Comparison of ENCODE assay signal across 10 mouse cellular contexts in the genomic region with DNA sequence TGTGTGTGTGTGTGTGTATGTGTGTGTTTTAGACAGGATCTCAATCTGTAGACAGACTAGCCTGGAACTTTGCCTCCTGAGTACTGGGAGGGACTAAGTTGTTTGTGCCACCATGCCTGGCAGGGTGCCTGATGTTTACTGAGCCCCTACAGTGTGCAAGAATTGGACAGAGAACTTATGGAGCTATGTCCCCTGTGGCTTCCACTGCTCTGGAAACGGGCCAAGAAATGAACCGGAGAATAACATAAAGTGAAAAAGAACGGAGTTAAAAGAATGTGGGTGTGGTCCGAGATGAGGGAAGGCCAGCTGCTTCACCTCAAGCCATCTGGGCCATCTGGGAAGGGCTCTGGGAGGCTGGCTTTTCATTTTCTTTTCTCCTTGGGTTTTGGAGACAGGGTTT. TPM values are rescaled to one million over a fixed set of nuclear protein-coding genes. Genes with fewer than 3 reads are reported as not detected.
A peak's percentile ranks its signal among the peaks of the same experiment; 100 is the strongest.
DNase-seq lines count a peak whose midpoint lies in the region; ATAC-seq lines count a peak whose summit lies in the region.
"Had no signal": no experiment of that assay in that cellular context is flagged by ENCODE, and none has a peak within 500 bp of the region (broad histone marks: within the 10 kb centered on the region; RNA-seq: fewer than 3 reads in every experiment).

No protein-coding gene starts in this region.

- no peak overlapping the region for H3K4me2 ChIP-seq in embryonic facial prominence, embryonic 12.5 days (replicated peaks)
- no peak overlapping the region for H3K4me2 ChIP-seq in kidney, embryonic 14.5 days (replicated peaks; ENCODE audit: low read depth, low read length)
- no peak overlapping the region for H3K4me2 ChIP-seq in stomach, embryonic 15.5 days

- no peak for DNase-seq in embryonic facial prominence, embryonic 10.5 days (ENCODE audit: low spot score)
- DNase-seq in retina, postnatal 1 day, result peak; percentile 43
- DNase-seq in retina, embryonic 14.5 days (ENCODE audit: low spot score), result no peak
- no peak for DNase-seq in frontal cortex, postnatal 14 days (ENCODE audit: low spot score in 2 of 2)
- DNase-seq in ovary, postnatal 14 days (ENCODE audit: low spot score), result no peak
- DNase-seq: cerebellum, adult 2 months had no signal

- WGBS in embryonic facial prominence, embryonic 12.5 days, result 16% methylated on average over 4 of the region's 4 CpGs
- WGBS in embryonic facial prominence, embryonic 10.5 days, result 59% methylated on average over 4 of the region's 4 CpGs
- 12% methylated on average over 4 of the region's 4 CpGs for WGBS in kidney, embryonic 14.5 days
- 13% methylated on average over 4 of the region's 4 CpGs for WGBS in stomach, embryonic 15.5 days

- peaks cover 18% of the 10 kb centered on the region for H3K4me1 ChIP-seq in embryonic facial prominence, embryonic 12.5 days
- peaks cover 54% of the 10 kb centered on the region for H3K4me1 ChIP-seq in embryonic facial prominence, embryonic 10.5 days
- peaks cover 39% of the 10 kb centered on the region for H3K4me1 ChIP-seq in kidney, embryonic 14.5 days (ENCODE audit: control insufficient read depth, insufficient read depth, low read length)
- peaks cover 41% of the 10 kb centered on the region for H3K4me1 ChIP-seq in stomach, embryonic 15.5 days

- no peak for ATAC-seq in embryonic facial prominence, embryonic 12.5 days (ENCODE audit: insufficient number of reproducible peaks, insufficient read depth, low FRiP score, low TSS enrichment)
- ATAC-seq in kidney, embryonic 14.5 days (ENCODE audit: low FRiP score, low TSS enrichment), result no peak
- no peak for ATAC-seq in stomach, embryonic 15.5 days (ENCODE audit: insufficient read depth, low FRiP score, low read depth)

- peaks cover 3% of the 10 kb centered on the region; the same call in 1 of the 2 replicates for H3K27me3 ChIP-seq in embryonic facial prominence, embryonic 12.5 days
- H3K27me3 ChIP-seq in embryonic facial prominence, embryonic 10.5 days (replicated peaks; ENCODE audit: low read depth, poor library complexity, severe bottlenecking), result peaks cover 24% of the 10 kb centered on the region
- no peaks in the 10 kb centered on the region for H3K27me3 ChIP-seq in kidney, embryonic 14.5 days (ENCODE audit: control insufficient read depth, insufficient read depth, low read length)
- no peaks in the 10 kb centered on the region for H3K27me3 ChIP-seq in stomach, embryonic 15.5 days (replicated peaks)
- H3K27me3 ChIP-seq: CH12.LX had no signal

- peak overlapping the region; percentile 50 for H3K27ac ChIP-seq in embryonic facial prominence, embryonic 12.5 days
- H3K27ac ChIP-seq in embryonic facial prominence, embryonic 10.5 days (replicated peaks), result no peak overlapping the region
- peak overlapping the region; percentile 74; the same call in 1 of the 2 replicates for H3K27ac ChIP-seq in kidney, embryonic 14.5 days (ENCODE audit: low read depth, low read length)
- peak overlapping the region; percentile 58; the same call in 1 of the 2 replicates for H3K27ac ChIP-seq in stomach, embryonic 15.5 days

- H3K36me3 ChIP-seq in embryonic facial prominence, embryonic 12.5 days, result no peaks in the 10 kb centered on the region
- H3K36me3 ChIP-seq in embryonic facial prominence, embryonic 10.5 days (replicated peaks), result no peaks in the 10 kb centered on the region
- no peaks in the 10 kb centered on the region for H3K36me3 ChIP-seq in kidney, embryonic 14.5 days (ENCODE audit: control insufficient read depth, insufficient read depth, low read length)
- no peaks in the 10 kb centered on the region for H3K36me3 ChIP-seq in stomach, embryonic 15.5 days

- no peaks in the 10 kb centered on the region for H3K9me3 ChIP-seq in embryonic facial prominence, embryonic 12.5 days
- H3K9me3 ChIP-seq in embryonic facial prominence, embryonic 10.5 days, result no peaks in the 10 kb centered on the region
- no peaks in the 10 kb centered on the region for H3K9me3 ChIP-seq in kidney, embryonic 14.5 days (ENCODE audit: control insufficient read depth, low read length)
- H3K9me3 ChIP-seq in stomach, embryonic 15.5 days, result no peaks in the 10 kb centered on the region

- no peak overlapping the region for H3K9ac ChIP-seq in embryonic facial prominence, embryonic 12.5 days
- H3K9ac ChIP-seq in kidney, embryonic 14.5 days (ENCODE audit: low read depth, low read length), result no peak overlapping the region
- H3K9ac ChIP-seq in stomach, embryonic 15.5 days, result no peak overlapping the region

- no peak overlapping the region for H3K4me3 ChIP-seq in embryonic facial prominence, embryonic 12.5 days
- H3K4me3 ChIP-seq in embryonic facial prominence, embryonic 10.5 days, result no peak overlapping the region
- H3K4me3 ChIP-seq in kidney, embryonic 14.5 days (ENCODE audit: low read length), result no peak overlapping the region
- no peak overlapping the region for H3K4me3 ChIP-seq in stomach, embryonic 15.5 days (replicated peaks)

RNA-seq across cellular contexts. Expression of a gene that starts 3.8 kb away (rescaled TPM):
- 5.4 and 6.4 TPM in 2 replicates for polyA plus RNA-seq in embryonic facial prominence, embryonic 12.5 days (2016; fragmentation: Nextera tagmentation; extraction: Ambion mirVana)
- 4.1 and 5.2 TPM in 2 replicates for polyA plus RNA-seq in embryonic facial prominence, embryonic 10.5 days (2016; fragmentation: Nextera tagmentation; extraction: Ambion mirVana)
- 4.5 and 6.0 TPM in 2 replicates for polyA plus RNA-seq in kidney, embryonic 14.5 days (2014; fragmentation: Nextera tagmentation; extraction: Ambion mirVana)
- polyA plus RNA-seq in stomach, embryonic 15.5 days (2015; fragmentation: Nextera tagmentation; extraction: Ambion mirVana), result 6.2 and 8.3 TPM in 2 replicates

RNA-seq across cellular contexts. Expression of a gene that starts 11.3 kb away (rescaled TPM):
- polyA plus RNA-seq in embryonic facial prominence, embryonic 12.5 days (2016; fragmentation: Nextera tagmentation; extraction: Ambion mirVana), result 52.4 and 52.5 TPM in 2 replicates
- polyA plus RNA-seq in embryonic facial prominence, embryonic 10.5 days (2016; fragmentation: Nextera tagmentation; extraction: Ambion mirVana), result 35.5 and 37.8 TPM in 2 replicates
- 41.5 and 44.5 TPM in 2 replicates for polyA plus RNA-seq in kidney, embryonic 14.5 days (2014; fragmentation: Nextera tagmentation; extraction: Ambion mirVana)
- 51.5 and 53.5 TPM in 2 replicates for polyA plus RNA-seq in stomach, embryonic 15.5 days (2015; fragmentation: Nextera tagmentation; extraction: Ambion mirVana)

RNA-seq across cellular contexts. Expression of a gene that starts 38.4 kb away (rescaled TPM):
- polyA plus RNA-seq in embryonic facial prominence, embryonic 12.5 days (2016; fragmentation: Nextera tagmentation; extraction: Ambion mirVana), result not detected in 2 replicates
- not detected in 2 replicates for polyA plus RNA-seq in embryonic facial prominence, embryonic 10.5 days (2016; fragmentation: Nextera tagmentation; extraction: Ambion mirVana)
- polyA plus RNA-seq in kidney, embryonic 14.5 days (2014; fragmentation: Nextera tagmentation; extraction: Ambion mirVana), result not detected in 2 replicates
- 0.36 and 0.52 TPM in 2 replicates for polyA plus RNA-seq in stomach, embryonic 15.5 days (2015; fragmentation: Nextera tagmentation; extraction: Ambion mirVana)

RNA-seq across cellular contexts. Expression of a gene that starts 42.1 kb away (rescaled TPM):
- 3.5 and 4.4 TPM in 2 replicates for polyA plus RNA-seq in embryonic facial prominence, embryonic 12.5 days (2016; fragmentation: Nextera tagmentation; extraction: Ambion mirVana)
- 6.2 and 7.1 TPM in 2 replicates for polyA plus RNA-seq in embryonic facial prominence, embryonic 10.5 days (2016; fragmentation: Nextera tagmentation; extraction: Ambion mirVana)
- polyA plus RNA-seq in kidney, embryonic 14.5 days (2014; fragmentation: Nextera tagmentation; extraction: Ambion mirVana), result 10.5 and 12.5 TPM in 2 replicates
- 15.9 and 19.4 TPM in 2 replicates for polyA plus RNA-seq in stomach, embryonic 15.5 days (2015; fragmentation: Nextera tagmentation; extraction: Ambion mirVana)
